Mouse (Mus musculus): ENCODE measurements around the gene Ghr.

GRCm38 (mm10) chr15:3434461-3434860 is 148.8 kb downstream of the Ghr start:
- TF ChIP-seq POLR2A (IDR thresholded peaks at IDR 0.05; ENCODE audit: low read depth, low read length): no peak
- TF ChIP-seq CTCF (conservative IDR thresholded peaks at IDR 0.05; ENCODE audit: insufficient read depth, insufficient read length, low read depth, low read length): no peak
